Mouse (Mus musculus): ENCODE results near the gene Tek.
"Not testable (repeated sequence)": the region's sequence is repeated elsewhere in the genome, so short reads cannot be mapped to it uniquely, and the experiment has no call there.

The Tek gene

GRCm38 (mm10) chr4:94738838-94739731 is at the start of gene Tek:
Gene Tek, plus strand, starts transcription at chr4:94739289.
- no peak for DNase-seq

DNA sequence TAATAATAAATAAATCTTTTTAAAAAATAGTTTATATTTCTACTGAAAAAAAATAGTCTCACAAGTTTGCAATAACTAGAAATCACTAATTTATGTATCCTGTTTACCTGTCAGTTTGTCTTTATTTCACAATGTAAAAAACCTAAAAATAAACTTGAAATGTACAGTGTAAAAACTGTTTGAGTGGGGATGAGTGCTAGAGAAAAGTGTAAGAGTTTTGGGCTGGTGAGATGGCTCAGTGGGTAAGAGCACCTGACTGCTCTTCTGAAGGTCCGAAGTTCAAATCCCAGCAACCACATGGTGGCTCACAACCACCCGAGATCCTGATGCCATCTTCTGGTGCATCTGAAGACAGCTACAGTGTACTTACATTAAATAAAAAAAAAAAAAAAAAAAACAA is 49.3 kb upstream of the Tek start:
- DNase-seq, result not testable (repeated sequence)

DNA sequence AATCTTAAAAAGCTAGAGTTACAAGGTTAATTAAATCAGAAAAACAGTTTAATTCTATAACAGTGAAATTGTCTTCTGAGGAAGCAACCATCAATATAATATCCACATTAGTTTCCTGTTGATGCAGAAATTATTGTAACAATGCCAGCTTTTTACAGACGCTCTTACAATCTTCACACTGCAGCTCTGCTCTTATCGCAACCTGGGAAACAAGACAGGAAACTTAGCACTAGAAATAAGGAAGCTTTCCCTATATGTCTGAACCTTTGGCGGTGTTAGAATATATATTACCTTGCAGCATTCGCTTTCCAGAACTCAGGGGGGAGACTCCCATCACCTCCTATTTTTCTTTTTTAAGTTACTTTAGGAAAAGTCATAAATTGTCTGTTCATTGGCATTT is 48.0 kb upstream of the Tek start:
- DNase-seq, result no peak

GRCm38 (mm10) chr4:94692175-94692574 is 46.9 kb upstream of the Tek start:
- DNase-seq, result no peak

GRCm38 (mm10) chr4:94696368-94696767 is 42.7 kb upstream of the Tek start:
- DNase-seq, result no peak

GRCm38 (mm10) chr4:94711002-94711401 is 28.1 kb upstream of the Tek start:
- no peak for DNase-seq

DNA sequence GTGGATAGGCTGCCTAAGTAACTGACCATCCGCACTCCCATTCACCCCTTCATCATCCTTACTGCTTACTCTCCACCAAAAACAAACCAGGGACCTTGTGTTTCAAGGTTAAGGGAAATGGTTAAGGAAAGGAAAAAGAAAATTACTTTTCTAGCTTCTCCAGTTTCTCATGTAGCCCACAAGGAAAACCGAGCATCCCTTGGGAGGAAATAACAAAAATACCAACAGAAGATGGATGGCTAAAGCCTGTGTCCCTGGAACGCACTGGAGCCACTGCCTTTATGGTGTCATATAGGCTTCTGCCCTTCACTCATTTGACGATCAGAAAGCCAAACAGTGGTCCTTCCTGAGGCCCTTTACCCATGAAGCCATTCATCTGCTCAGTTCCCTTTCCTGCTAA is 27.7 kb upstream of the Tek start:
- no peak for DNase-seq

DNA sequence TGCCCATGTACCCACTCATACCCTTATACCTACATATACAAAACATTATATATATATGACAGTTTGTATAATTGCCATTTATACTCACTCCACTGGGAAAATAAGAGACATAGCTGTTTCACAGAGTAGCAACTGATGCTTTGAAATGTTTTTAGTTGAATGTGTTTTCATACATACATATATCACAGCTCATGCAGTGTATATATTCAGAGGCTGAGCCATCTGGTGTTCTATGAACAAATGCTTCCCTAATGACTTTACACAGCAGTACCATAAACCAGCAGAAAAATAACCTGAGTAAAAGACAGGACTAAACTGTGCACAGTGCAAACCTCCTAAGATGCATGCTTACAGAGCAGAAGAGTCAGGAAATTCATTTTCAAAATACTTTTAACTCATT is 25.3 kb upstream of the Tek start:
- DNase-seq, result no peak

DNA sequence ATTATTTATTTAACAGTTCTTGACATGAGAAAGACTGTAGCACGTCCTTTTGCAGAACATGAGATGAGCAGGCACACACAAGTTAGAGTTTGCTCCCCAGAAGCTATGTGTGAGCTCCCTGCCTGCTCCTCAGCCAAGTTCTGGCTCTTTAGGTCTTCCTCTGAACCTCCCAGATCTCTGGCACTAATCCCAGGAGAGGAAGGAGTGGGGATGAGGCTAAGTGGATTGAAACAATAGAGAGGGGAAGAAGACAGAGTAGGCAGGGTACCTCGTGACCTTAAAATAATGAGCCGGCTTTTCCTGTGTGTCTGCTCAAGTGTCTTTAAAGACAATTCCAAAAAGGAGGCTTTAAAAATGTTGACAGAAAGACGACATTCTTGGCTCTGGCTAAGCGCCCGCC is 23.9 kb upstream of the Tek start:
- no peak for DNase-seq

GRCm38 (mm10) chr4:94725799-94726198 is 13.3 kb upstream of the Tek start:
- DNase-seq, result no peak

DNA sequence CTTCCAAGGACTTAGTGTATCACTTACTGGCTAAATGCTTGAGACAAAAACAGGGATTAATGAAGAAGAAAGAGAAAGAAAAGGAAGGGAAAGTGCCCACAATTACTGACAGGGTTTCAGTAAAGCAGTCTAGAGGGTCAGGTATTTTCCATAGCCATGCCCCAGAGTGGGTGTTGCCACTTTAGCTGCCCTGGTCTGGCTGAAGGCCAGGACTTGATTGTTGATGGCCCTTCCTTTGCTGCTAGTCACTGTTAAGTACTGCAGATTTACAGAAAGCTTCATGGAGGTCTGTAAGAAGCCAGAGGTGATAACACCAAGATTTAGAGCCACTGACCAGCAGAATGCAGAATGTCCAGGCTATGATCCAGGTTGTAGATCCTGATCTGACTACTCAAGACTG is 6.4 kb upstream of the Tek start:
- no peak for DNase-seq

DNA sequence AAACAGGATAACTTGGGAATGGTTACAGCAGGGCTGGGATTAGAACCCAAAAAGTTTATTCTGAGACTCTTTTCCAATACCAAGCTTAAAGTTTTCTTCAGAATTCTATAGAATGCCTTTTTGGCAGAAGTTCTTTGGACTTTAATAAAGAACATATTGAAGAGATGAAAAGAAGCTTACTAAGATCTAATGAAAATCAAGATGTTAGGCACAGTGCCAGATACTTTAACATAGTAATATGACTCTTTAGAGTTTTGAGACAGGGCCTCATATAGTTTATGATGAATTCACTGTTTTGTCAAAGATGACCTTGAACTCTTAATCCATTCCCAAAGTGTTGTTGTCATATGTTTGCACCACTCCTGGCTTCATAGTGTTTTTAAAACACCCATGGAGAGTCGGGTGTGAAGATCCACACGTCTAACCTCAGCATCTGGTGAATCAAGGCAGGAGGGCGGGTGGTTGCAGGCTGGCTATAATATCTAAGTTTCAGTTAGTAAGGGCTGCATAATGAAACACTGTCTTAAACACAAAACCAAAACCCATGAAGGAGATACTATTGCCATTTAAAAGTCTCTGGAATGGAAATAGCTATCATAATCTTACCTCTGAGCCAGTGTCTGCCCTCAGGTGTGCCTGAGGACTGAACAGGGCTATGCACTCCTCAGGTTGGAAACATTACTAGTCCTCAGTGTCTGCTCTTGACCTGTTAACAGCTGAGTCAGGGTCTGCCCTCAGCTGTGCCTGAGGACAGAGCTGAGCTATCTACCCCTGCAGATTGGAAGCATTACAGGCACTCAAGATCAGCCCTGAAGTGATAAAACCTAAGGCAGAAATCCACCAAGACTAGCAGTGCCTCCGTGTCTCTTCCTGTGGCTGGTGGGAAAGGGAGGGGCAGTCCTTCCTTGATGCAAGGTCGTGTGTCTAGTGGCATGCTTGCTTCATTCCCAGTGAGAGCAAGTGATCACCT is 1.5 kb upstream of the Tek start:
- DNase-seq, result no peak

GRCm38 (mm10) chr4:94741824-94742223 is 2.7 kb downstream of the Tek start:
- no peak for DNase-seq

GRCm38 (mm10) chr4:94745749-94746148 is 6.7 kb downstream of the Tek start:
- DNase-seq, result no peak

GRCm38 (mm10) chr4:94746387-94746811 is 7.3 kb downstream of the Tek start:
- DNase-seq, result no peak

DNA sequence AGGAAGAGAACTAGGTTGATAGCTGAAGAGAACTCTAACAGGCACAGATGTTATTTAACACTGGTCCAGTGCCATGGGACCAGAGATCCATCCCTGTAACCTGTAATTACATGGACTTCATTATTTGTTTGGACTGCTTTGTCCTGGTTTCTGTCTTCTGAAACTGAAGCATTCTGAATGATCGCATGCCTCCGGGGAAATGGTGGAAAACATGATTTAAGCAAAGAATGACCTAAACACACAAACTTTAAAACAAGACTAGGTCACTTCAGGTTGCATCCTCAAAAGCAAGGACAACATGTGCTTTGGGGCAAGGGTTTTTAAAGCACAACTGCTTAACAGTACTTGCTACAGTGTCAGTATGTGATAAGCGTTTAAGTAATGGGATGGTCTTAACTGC is 8.2 kb downstream of the Tek start:
- no peak for DNase-seq

DNA sequence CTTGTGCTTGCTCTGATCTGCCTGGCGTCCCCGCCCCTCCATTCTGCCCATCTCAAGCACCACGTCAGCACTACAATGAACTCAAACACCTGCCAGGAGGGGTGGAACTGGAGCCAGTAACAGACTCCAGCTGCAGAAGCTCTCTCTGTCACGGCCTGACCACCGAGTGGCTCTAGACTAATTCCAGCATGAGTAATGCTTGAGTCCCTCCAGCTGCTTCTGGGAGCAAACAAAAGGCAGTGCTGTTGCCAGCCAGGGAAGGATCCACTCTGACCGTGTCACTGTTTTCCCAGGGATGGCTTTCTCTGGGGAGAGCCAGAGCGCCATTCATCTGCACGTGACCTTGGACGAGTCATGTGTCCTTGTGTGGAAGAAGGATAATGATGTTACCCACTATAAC is 13.4 kb downstream of the Tek start:
- DNase-seq, result no peak

DNA sequence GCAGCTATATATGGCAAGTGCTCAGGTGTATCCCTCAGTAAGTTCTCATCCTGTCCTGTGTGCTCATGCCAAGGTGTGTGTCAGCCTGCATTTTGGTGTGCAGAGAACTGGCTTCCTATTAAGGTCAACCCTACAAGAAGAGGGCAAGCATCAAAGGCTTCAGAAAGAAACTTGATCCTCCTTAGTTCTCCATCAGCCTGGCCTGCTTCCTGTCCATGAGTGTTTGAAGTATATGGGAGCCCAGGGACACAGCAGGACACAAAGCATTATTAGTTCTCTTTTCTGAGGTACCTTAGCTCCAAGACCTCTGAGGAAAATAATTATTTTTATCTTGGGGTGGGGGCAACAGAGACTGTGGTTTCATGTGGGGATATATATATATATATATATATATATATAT is 26.1 kb downstream of the Tek start:
- no peak for DNase-seq

DNA sequence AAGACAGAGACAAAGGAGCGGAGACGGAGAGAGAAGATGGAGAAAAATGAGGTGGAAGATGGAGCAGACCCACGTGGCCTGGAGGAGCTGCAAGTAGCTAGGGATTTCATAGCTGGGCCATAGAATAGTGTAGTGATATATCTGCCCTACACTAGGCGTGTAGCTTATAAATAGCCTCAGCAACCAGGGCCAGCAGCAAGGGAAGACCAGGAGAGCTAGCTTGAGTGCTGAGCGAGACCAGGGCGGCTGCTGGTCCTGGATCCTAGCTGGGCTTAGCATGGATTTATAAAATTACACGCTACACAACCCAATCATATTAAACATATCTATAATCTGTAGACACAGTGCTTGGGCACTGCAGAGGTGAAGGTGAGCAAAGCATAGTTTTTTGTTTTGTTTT is 27.1 kb downstream of the Tek start:
- DNase-seq, result no peak

DNA sequence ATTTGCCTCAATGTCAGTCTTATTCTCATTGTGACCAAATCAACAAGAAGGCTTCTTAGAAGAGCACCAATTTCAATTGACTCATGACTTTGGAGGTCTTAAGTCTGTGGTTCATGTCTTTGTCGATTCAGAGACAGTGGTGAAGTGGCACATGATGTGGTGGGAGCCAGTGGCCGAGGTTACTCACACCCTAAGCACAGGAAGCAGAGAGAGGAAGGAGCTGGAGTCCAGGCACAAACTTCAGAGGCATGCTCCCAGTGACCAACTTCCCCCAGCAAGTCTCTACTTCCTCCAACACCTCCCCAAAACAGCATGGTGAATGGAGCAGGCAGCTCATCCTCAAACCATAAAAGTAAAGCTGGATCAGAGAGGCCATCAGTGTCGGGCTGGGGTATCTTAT is 29.5 kb downstream of the Tek start:
- DNase-seq, result no peak

DNA sequence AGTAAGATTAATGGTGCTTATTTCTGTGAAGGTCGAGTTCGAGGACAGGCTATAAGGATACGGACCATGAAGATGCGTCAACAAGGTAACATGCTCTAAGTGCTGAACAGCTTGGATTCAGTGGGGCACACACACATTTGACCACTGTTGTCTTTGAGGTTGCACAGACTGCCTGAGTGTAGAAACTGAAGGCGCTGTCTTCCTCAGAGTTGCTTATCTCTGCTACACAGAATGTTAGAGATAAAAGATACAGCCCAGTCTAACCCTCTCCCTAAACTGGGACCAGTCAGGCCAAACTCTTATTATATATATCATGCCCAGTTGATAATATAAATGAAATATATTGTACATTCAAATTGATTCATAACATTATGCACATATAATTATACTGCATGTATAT is 42.0 kb downstream of the Tek start:
- DNase-seq, result no peak

DNA sequence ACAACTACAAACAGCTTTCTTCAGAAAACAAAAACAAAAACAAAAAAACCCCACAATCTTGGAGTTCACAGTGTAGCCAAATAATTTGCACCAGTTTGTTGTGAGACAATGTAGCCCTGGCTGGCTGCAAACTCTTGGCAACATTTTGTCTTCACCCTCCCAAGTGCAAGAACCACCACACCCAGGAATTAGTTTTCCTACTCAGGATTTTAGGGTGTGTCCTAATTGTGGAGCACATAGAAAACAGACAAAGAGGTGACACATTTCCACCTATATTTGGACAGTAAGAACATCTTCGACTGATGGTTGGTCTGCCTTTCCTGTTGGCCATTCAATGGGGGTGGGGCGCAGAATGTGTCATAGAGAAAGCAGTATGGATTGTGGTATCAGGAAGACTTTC is 46.8 kb downstream of the Tek start:
- DNase-seq, result no peak

DNA sequence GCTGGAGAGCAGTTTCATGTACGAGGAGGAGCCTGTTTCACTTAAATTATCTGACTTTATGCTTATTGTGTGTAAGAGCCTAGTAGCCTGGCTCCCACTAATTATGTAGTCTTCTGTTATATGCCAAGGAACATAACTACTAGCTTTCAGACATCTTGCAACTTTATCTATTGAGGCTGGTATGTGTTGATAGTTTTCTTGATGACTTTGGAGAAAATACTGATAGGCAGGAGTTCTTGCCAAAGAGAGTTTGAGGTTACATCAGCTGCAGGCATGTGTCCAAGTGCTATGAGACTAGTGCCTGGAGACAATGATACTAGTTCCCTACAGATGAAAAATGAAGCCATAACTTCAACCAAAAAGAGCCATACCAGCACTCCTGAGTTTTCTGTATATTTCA is 64.1 kb downstream of the Tek start:
- no peak for DNase-seq

- no peak for DNase-seq
These were observed 71.5 kb downstream of the Tek start for GRCm38 (mm10) chr4:94810616-94811015.

Data from thymus, postnatal 25 days (tissue).